Mouse (Mus musculus) small intestine, adult 2 months (tissue): ENCODE results near the gene Olfr283.

Experiments used
- CTCF ChIP-seq: fragments of 200-500 bp; IDR thresholded peaks from 2 replicates; pipeline ENCODE4 v1.5.1; 2012; ENCODE audit warnings: low read depth, mild to moderate bottlenecking, control low read depth, inconsistent platforms, low read length, moderate library complexity, mixed read lengths; ENCODE audit not compliant: insufficient replicate concordance, insufficient read length; ENCODE audit errors: extremely low read depth
- POLR2A ChIP-seq: fragments of 200-500 bp; IDR thresholded peaks from 2 replicates; pipeline ENCODE4 v1.6.1; 2012; ENCODE audit warnings: low read depth, mild to moderate bottlenecking, control low read depth, inconsistent platforms, low read length, moderate library complexity

GRCm38 (mm10) chr15:98424753-98425152, 44.0 kb upstream of the Olfr283 start:
- TF ChIP-seq CTCF (no peak), POLR2A (no peak)
